Mouse (Mus musculus) ES-E14 (cell line): ENCODE results near the gene Abi3. TPM values are rescaled to one million over a fixed set of nuclear protein-coding genes. Genes with fewer than 3 reads are reported as not detected.

Experiments
- DNase-seq: peaks from one replicate; pipeline ENCODE4 v3.0.0-alpha.2; 2013; ENCODE audit warnings: low read depth, low spot score
- H3K27ac ChIP-seq: 2 replicates; pipeline ENCODE4 v1.5.1; 2012; ENCODE audit warnings: low read depth, mild to moderate bottlenecking, low read length, moderate library complexity, mixed read lengths; ENCODE audit not compliant: poor library complexity, insufficient read depth, severe bottlenecking
- H3K36me3 ChIP-seq: 2 replicates; pipeline ENCODE4 v1.6.1; 2012; ENCODE audit warnings: mild to moderate bottlenecking, low read length, moderate library complexity, mixed read lengths; ENCODE audit not compliant: control insufficient read depth, poor library complexity, insufficient read depth, severe bottlenecking
- H3K4me1 ChIP-seq, 2 experiments: fragments of 150-350 bp in 1 of 2; sonication (generic) in 1 of 2; 2 replicates each; pipeline ENCODE4 v1.6.1; 2012; ENCODE audit warnings: low read length in 2 of 2, mild to moderate bottlenecking in 1 of 2, mixed read lengths in 1 of 2; ENCODE audit not compliant: control insufficient read depth in 2 of 2, insufficient read depth in 2 of 2, poor library complexity in 1 of 2
- H3K4me3 ChIP-seq, 2 experiments: fragments of 150-350 bp in 1 of 2; sonication (generic) in 1 of 2; 2 replicates each; pipeline ENCODE4 v1.5.1; 2012; ENCODE audit warnings: low read length in 2 of 2, low read depth in 1 of 2, mild to moderate bottlenecking in 1 of 2, mixed read lengths in 1 of 2; ENCODE audit not compliant: insufficient read depth in 1 of 2, poor library complexity in 1 of 2, severe bottlenecking in 1 of 2
- H3K9ac ChIP-seq: 2 replicates; pipeline ENCODE4 v1.6.1; 2012; ENCODE audit warnings: low read depth, mild to moderate bottlenecking, low read length, mixed read lengths; ENCODE audit not compliant: poor library complexity, insufficient read depth, severe bottlenecking
- H3K9me3 ChIP-seq: fragments of 150-350 bp; sonication (generic); 2 replicates; pipeline ENCODE4 v1.6.1; 2012; ENCODE audit warnings: low read depth, mild to moderate bottlenecking, low read length; ENCODE audit not compliant: control insufficient read depth, insufficient read depth
- CHD2 ChIP-seq: IDR thresholded peaks from 2 replicates; pipeline ENCODE4 v1.6.1; 2014; ENCODE audit warnings: mild to moderate bottlenecking, low read depth, low read length, inconsistent platforms
- HCFC1 ChIP-seq: IDR thresholded peaks from 2 replicates; pipeline ENCODE4 v1.6.1; 2012; ENCODE audit warnings: low read length, inconsistent platforms, borderline replicate concordance; ENCODE audit not compliant: insufficient read depth
- MAFK ChIP-seq: IDR thresholded peaks from 2 replicates; pipeline ENCODE4 v1.6.1; 2014; ENCODE audit warnings: mild to moderate bottlenecking, low read depth, low read length, inconsistent platforms; ENCODE audit not compliant: insufficient read depth
- ZC3H11A ChIP-seq: IDR thresholded peaks from 2 replicates; pipeline ENCODE4 v1.6.1; 2012; ENCODE audit warnings: low read depth, mild to moderate bottlenecking, inconsistent platforms, low read length, borderline replicate concordance
- ZNF384 ChIP-seq: IDR thresholded peaks from 2 replicates; pipeline ENCODE4 v1.6.1; 2012; ENCODE audit warnings: low read depth, low read length, inconsistent platforms
- in situ Hi-C, 2 experiments: fragments of 600-800 bp; cut with MboI; formaldehyde crosslinking; loops; one replicate each; pipeline ENCODE4 v1.15.1; 2025; ENCODE audit warnings: low sequenced_read_pairs in 2 of 2, inconsistent platforms in 1 of 2; ENCODE audit not compliant: unreplicated experiment in 2 of 2
- total RNA-seq: library from RNA; depleted of rRNA; stranded (reverse); fragments of 300-350 nt; gene quantifications from 2 replicates; pipeline ENCODE4 v1.2.3, GENCODE M21; 2012

The Abi3 gene
- total RNA-seq, 1 experiment, result 1.3 TPM

DNA sequence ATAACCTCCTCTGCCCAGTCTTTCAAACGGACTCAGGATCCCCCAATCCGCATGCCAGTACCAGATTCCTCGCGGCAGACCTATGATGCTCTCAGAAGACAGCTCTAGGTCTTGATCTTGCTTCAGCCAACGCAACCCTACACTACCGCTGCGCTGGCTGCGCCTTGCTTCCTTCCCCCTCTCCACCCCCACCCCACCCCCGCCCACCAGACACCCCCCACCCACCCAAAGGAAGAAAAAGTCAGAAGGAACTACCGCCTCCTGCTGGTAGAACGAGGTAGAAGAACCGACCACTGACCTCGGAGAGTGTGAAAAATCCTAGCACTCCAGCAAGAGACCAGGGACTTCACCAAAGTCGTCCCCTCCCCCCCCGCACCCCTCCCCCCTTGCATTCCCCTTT is 10.6 kb downstream of the Abi3 start:
- no peak for DNase-seq
- H3K9ac ChIP-seq, result no peak overlapping the region
- in situ Hi-C loops, result no loop called here
- H3K9me3 ChIP-seq, result no peaks in the 10 kb centered on the region
- H3K27ac ChIP-seq, result no peak overlapping the region
- peak overlapping the region in 1 of 2 experiments; percentile 60; a peak in 1 of 4 replicates for H3K4me3 ChIP-seq
- peaks cover 8 to 36% of the 10 kb centered on the region in 2 experiments for H3K4me1 ChIP-seq
- no peak for TF ChIP-seq MAFK
- TF ChIP-seq ZC3H11A, result no peak
- no peak for TF ChIP-seq HCFC1
- TF ChIP-seq CHD2, result no peak
- no peak for TF ChIP-seq ZNF384
- H3K36me3 ChIP-seq, result no peaks in the 10 kb centered on the region

DNA sequence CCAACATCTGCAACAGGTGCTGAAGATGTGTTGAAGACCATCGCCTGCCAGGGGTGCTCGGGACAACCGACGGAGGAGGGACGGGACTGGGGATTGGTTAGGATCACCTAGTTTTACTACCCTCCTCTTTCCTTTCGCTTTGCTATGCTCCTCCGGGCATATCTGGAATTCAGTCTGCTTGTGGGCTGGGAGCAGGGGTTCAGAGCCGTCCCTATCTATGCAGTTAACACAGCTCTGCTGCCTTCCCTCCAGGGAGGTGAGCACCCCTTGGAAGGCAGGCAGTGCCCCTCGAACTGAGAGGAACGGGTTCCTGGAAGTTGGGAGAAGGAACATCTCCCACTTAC is 11.0 kb downstream of the Abi3 start:
- in situ Hi-C loops, result no loop called here
- TF ChIP-seq MAFK (no peak), ZC3H11A (no peak), HCFC1 (no peak), ZNF384 (no peak), CHD2 (no peak)
- H3K4me1 ChIP-seq, result peaks cover 8 to 36% of the 10 kb centered on the region in 2 experiments
- no peak overlapping the region for H3K9ac ChIP-seq
- H3K27ac ChIP-seq, result no peak overlapping the region
- no peak for DNase-seq
- H3K36me3 ChIP-seq, result no peaks in the 10 kb centered on the region
- H3K4me3 ChIP-seq, result peak overlapping the region; percentile 33 to 60; a peak in 2 of 4 replicates
- no peaks in the 10 kb centered on the region for H3K9me3 ChIP-seq

DNA sequence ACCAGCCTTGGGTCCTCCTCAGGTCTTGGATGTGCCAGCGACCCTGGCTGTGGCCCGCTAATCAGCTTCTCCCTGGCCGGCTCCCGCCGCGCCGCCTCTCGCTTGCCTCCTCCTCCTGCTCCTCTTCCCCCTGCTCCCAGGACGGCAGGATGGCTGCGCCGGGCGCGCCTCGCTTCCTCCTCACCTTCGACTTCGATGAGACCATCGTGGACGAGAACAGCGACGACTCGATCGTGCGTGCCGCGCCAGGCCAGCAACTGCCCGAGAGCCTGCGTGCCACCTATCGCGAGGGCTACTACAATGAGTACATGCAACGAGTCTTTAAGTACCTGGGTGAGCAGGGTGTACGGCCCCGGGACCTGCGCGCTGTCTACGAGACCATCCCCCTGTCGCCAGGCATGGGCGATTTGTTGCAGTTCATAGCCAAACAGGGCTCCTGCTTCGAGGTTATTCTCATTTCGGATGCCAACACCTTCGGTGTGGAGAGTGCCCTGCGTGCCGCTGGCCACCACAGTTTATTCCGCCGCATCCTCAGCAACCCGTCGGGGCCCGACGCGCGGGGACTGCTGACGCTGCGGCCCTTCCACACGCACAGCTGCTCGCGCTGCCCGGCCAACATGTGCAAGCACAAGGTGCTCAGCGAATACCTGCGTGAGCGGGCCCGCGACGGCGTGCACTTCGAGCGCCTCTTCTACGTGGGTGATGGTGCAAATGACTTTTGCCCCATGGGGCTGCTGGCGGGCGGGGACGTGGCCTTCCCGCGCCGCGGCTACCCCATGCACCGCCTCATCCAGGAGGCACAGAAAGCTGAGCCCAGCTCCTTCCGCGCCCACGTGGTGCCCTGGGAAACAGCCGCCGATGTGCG is 11.6 kb downstream of the Abi3 start:
- Histone ChIP-seq H3K36me3 (no peaks in the 10 kb centered on the region), H3K27ac (no peak overlapping the region), H3K4me1 (peaks cover 8 to 34% of the 10 kb centered on the region in 2 experiments), H3K9ac (peak overlapping the region; percentile 56), H3K4me3 (peak overlapping the region; percentile 33 to 60; a peak in 3 of 4 replicates), H3K9me3 (no peaks in the 10 kb centered on the region)
- no peak for DNase-seq
- in situ Hi-C loops, result no loop called here
- TF ChIP-seq CHD2 (peak; percentile 74), ZNF384 (no peak)

DNA sequence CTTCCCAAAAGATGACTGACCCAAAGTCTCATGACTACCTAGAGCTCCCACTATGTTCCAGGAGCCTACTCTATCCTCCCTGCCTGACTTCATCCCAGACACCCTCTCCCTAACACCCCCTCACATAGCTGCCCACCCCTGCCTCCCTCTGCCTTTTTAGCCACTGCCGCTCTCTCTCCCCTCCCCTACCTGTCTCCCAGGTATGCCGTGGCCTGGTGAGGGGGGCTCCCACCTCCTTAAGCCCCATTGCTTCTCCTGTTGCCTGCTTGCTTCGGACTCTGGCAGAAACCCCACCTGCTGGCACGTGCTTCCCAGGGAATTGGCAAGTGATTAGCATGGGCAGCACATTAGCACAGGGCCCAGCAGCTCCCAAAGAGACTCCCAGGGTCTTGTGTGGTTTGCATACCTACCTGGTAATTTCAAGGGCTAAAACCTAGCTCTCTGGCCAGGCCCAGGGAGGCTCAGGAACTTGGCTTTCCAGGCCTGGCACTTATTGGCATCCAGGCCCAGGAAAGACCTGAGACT is 12.7 kb downstream of the Abi3 start:
- TF ChIP-seq CHD2 (no peak), ZC3H11A (no peak), MAFK (no peak), HCFC1 (no peak)
- Histone ChIP-seq H3K4me1 (peaks cover 8 to 30% of the 10 kb centered on the region in 2 experiments), H3K27ac (no peak overlapping the region), H3K36me3 (no peaks in the 10 kb centered on the region), H3K4me3 (no peak overlapping the region), H3K9me3 (no peaks in the 10 kb centered on the region), H3K9ac (no peak overlapping the region)
- in situ Hi-C loops, result no loop called here
- DNase-seq, result no peak
